Mouse (Mus musculus) ES-Bruce4 (cell line): Measurements from ENCODE around the gene Itgb8.

Experiments used
- CTCF ChIP-seq: IDR thresholded peaks from one replicate; pipeline ENCODE4 v1.8.1; 2011; ENCODE audit warnings: low read depth, low read length
- POLR2A ChIP-seq: IDR thresholded peaks from one replicate; pipeline ENCODE4 v1.8.1; 2011; ENCODE audit warnings: low read length; ENCODE audit not compliant: insufficient read depth

DNA sequence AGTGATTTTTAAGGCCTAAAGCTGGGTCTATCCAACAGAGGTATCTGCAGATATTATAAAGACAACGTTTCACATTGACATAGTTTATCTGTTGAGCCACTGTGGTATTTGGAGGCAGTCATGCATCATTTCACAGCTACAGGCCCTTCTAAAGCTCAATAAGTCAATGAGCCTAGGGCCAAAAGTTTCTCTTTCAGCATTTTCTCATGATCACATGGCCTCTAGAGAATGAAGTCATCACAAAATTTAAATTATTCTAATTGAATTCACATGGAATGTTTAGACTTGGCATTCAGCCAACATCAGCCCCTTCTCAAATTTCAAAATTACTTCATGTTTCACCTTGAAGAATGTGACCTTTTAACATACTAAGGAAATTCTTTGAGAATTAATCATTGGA, 10.0 kb upstream of the Itgb8 start:
- TF ChIP-seq POLR2A: no peak
- TF ChIP-seq CTCF: no peak
